Mouse (Mus musculus): Measurements from ENCODE around the gene Pla2g5.
"Not testable (repeated sequence)": the region's sequence is repeated elsewhere in the genome, so short reads cannot be mapped to it uniquely, and the experiment has no call there.

Pla2g5 gene

DNA sequence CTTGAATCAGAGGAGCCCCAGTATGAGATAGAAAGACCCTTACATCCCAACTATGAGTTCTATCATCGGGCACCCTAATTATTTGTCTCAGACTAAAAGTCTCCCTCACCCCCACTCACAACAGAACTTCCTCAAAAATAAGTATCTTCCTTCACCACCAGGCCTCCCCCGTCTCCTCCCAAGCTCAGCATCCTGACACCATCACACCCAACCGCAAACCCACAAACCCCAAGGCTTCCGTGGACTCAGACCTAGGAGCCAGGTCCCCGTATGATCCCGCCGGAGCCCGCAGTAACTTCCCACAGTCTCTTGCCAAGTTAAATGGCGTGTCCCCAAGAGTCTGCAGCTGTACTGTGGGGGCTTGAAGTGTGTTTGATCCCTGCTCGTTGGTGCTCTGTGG lies 5.7 kb downstream of the Pla2g5 start:
- DNase-seq (ENCODE audit: low spot score) = no peak

GRCm38 (mm10) chr4:138856491-138856890 lies 6.8 kb downstream of the Pla2g5 start:
- peak; percentile 69 for DNase-seq (ENCODE audit: low spot score)

- DNase-seq (ENCODE audit: low spot score) = no peak
These were observed 8.1 kb downstream of the Pla2g5 start for GRCm38 (mm10) chr4:138855092-138855632.

GRCm38 (mm10) chr4:138852961-138853360 lies 10.3 kb downstream of the Pla2g5 start:
- DNase-seq (ENCODE audit: low spot score) = no peak

GRCm38 (mm10) chr4:138851463-138851862 lies 11.8 kb downstream of the Pla2g5 start:
- peak; percentile 28 for DNase-seq (ENCODE audit: low spot score)

DNA sequence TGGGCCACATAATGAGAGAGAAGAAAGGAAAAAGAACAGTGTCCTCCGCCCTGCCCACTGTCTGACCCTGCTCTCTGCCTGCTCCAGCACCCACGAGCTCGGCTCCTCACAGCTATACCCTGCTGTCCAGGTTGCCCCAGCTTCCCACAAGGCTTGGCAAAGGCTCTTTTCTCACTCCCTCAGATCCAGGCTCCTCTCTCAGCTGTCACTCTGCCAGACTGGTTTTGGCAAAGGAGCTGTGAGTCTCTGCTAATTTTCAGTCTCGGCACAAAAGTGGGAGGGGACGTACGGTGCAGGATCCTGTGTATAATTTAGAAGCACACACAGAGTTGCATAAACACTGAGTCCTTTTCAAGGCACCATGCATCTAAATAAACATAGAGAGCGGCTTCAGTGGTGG lies 21.9 kb downstream of the Pla2g5 start:
- DNase-seq (ENCODE audit: low spot score) = no peak

DNA sequence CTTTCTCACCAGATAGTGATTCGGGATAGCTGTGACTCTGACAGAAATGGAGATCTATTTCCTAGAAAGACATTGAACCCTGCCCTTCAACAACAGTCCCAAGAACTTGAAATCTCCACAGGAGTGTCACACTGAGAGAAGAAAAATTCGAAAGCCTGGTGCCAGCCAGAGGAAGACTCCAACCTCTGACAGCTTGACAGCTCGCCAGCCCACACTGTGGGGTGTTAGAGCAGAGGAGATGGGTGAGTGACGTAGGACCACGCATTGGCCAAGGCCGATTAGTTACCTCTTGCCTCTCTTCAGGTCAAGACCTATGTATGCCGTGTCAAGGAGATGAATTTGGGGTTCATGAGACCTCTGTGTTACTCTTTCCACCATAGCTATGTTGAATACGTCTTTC lies 22.6 kb downstream of the Pla2g5 start:
- no peak for DNase-seq (ENCODE audit: low spot score)

- DNase-seq (ENCODE audit: low spot score) = no peak
These were observed 23.5 kb downstream of the Pla2g5 start for GRCm38 (mm10) chr4:138839806-138840205.

DNA sequence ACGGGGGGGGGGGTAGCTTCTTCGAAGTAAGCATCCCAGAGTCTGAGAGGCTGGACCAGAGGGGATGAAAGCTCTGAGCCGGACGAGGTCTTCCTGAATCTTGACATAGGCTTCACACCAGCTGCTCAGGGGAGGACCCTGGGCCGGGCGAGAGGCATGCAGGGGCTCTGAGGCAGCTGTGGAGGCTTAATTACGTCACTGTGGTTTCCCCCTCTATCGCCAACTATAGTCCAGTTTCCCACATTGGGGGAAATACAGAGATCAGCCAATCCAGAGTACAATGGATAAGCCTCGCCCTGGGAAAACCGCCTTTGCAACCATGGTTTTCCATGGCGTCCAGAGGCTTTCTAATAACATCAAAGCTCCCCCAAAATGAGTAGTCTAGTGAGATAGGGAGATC lies 36.1 kb downstream of the Pla2g5 start:
- DNase-seq (ENCODE audit: low spot score) = no peak

- DNase-seq (ENCODE audit: low spot score) = no peak
These were observed 37.3 kb downstream of the Pla2g5 start for GRCm38 (mm10) chr4:138825751-138826567.

DNA sequence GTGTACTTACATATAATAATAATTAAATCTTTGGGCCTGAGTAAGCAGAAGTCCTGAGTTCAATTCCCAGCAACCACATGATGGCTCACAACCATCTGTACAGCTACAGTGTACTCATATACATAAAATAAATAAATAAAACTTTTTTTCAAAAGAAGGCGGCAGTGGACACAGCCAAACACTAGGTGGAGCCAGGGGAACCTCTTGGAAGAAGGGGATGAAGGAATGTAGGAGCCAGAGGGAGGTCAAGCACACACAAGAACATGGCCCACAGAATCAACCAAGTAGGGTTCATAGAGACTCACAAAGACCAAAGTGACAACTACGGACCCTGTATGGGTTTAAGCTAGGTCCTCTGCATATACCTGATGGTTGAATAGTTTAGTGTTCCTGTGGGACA lies 38.6 kb downstream of the Pla2g5 start:
- DNase-seq (ENCODE audit: low spot score) = no peak

GRCm38 (mm10) chr4:138824161-138824560 lies 39.1 kb downstream of the Pla2g5 start:
- not testable (repeated sequence) for DNase-seq (ENCODE audit: low spot score)

- DNase-seq (ENCODE audit: low spot score) = no peak
These were observed 42.2 kb downstream of the Pla2g5 start for GRCm38 (mm10) chr4:138821036-138821435.

GRCm38 (mm10) chr4:138819101-138819500 lies 44.2 kb downstream of the Pla2g5 start:
- DNase-seq (ENCODE audit: low spot score) = no peak

DNA sequence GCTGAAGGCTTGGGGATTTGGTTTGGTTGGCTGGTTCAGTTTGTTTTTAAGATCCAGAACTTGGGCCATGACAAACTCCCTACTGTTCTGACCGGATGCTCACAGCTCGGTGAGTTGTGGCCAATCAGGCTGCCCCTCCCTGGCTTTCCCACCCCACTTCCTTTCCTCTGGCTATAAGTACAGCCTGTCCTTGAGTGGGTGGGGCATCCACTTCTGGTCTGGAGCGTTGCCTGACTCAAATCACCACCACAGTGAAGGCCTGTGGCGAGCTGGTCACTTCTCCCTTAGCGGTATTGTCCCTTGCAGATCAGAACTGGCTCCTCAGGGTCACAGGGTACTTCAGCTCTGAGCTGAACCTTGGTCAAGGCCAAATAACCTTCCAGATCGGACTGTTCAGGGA lies 45.5 kb downstream of the Pla2g5 start:
- no peak for DNase-seq (ENCODE audit: low spot score)

GRCm38 (mm10) chr4:138816166-138816565 lies 47.1 kb downstream of the Pla2g5 start:
- no peak for DNase-seq (ENCODE audit: low spot score)

DNA sequence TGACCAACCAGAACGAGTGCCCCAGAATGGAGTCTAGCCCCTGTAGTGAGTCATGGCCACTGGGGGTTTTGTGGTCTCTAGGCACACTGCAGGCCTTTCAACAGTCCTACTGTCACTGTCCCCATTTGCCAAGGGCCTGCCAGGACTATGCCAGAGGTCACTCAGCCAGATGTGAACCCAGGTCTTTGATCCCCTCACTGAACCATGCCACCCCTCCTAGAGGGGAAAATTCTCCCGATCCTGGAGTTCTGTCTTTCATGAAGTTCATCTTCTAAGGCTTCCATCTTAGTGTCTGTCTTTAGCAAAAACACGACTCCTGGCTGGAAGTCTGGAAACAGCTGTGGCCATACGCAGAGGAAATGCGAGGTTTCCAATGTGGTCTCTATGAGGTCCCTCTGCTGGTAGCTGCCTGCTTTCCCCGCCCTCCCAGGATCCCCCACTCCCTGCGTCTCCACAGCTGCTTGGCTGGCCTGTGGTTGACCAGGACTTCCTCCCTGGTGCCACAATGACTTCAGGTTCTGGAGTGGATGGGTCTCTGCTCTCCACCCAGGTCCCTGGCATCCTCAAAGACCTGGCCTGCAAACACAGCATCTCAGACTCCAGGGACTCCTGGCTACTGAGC lies 56.3 kb downstream of the Pla2g5 start:
- DNase-seq (ENCODE audit: low spot score) = no peak

DNA sequence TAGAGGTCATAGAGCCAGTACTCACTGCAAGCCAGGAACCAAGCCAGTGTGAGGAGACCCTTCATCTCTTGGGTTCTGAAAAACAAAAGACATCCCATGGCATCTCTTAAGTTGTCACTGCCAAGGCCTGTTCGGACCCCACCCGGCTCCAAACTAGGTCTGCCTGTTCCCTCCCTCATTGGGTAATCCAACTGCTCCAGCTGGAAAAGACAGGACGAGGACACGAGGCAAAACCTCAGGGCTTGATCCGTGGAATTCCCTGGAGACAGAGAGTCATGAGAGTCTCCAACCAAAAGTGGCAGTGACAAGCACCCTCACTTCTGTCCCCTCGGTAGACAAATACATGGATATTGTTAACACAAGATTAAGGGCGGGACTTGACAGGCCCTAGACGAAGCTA lies 57.1 kb downstream of the Pla2g5 start:
- no peak for DNase-seq (ENCODE audit: low spot score)

DNA sequence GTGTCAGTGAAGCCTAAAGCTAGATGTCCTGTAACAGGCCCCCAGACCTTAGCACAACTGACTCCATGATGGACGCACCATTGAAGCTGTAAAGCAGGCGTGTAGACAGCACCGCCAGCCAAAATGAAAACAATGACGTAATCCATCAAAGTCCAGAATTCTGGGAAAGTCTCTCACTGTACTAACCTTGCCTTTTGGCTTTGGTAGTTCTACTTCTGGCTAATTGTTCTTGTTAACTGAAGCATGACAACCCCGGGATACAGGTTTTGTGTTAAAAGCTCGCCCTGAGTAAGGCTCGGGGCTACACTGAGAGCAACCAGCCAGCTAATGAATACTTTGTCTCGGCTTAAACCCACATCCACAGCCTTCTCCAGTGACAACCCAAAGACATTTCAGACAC lies 58.0 kb downstream of the Pla2g5 start:
- DNase-seq (ENCODE audit: low spot score) = no peak

GRCm38 (mm10) chr4:138802917-138803316 lies 60.4 kb downstream of the Pla2g5 start:
- DNase-seq (ENCODE audit: low spot score) = no peak

GRCm38 (mm10) chr4:138801631-138802030 lies 61.7 kb downstream of the Pla2g5 start:
- DNase-seq (ENCODE audit: low spot score) = no peak

GRCm38 (mm10) chr4:138800134-138800744 lies 63.0 kb downstream of the Pla2g5 start:
- DNase-seq (ENCODE audit: low spot score) = no peak

DNA sequence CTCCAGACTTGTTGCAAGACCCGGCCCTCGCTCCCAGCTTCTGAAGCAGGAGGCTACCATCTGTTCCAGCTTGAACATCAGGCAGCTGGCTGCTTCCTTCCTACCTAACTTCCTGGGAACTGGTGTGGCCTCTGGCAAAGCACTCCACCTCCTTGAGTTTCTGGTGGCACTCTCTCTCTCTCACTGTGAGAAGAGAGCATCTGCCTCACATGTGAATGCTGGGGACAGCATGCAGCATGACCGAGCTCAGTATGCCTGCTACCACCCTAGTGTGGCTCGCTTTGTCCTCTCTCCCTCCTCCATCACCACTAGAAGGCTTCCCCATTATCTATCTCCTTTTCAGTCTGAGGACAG lies 66.1 kb downstream of the Pla2g5 start:
- no peak for DNase-seq (ENCODE audit: low spot score)
